Mouse (Mus musculus): ENCODE measurements around the gene Skida1. TPM values are rescaled to one million over a fixed set of nuclear protein-coding genes. Genes with fewer than 3 reads are reported as not detected.

The Skida1 gene
- total RNA-seq, 2 experiments from 2014 or later = 0.32 to 0.54 TPM

GRCm38 (mm10) chr2:18015581-18015980 is 33.3 kb downstream of the Skida1 start:
- no peak for DNase-seq

GRCm38 (mm10) chr2:18012866-18013265 is 36.0 kb downstream of the Skida1 start:
- no peak for DNase-seq

GRCm38 (mm10) chr2:18011226-18011625 is 37.6 kb downstream of the Skida1 start:
- no peak for DNase-seq

- no peak for DNase-seq
These were observed 43.7 kb downstream of the Skida1 start for GRCm38 (mm10) chr2:18005137-18005536.

- no peak for DNase-seq
These were observed 44.6 kb downstream of the Skida1 start for GRCm38 (mm10) chr2:18004286-18004685.

GRCm38 (mm10) chr2:18002306-18002705 is 46.5 kb downstream of the Skida1 start:
- no peak for DNase-seq

GRCm38 (mm10) chr2:17996858-17997257 is 52.0 kb downstream of the Skida1 start, which contains the start of gene H2al2a:
TSS of gene H2al2a (minus strand) at chr2:17996958.
- DNase-seq = no peak

Small RNA genes within 50 kb of the gene (microRNA-seq; reads per million reads assigned to microRNA genes)
- gene Mir7655 (ENCODE audit: borderline replicate concordance in 2 of 2) = 0 to 0.53 reads per million in 2 experiments

Other genes starting within 250 kb of the Skida1 start
- gene H2al2a, start 52.1 kb downstream of the Skida1 start, total RNA-seq (2021) = not detected
- gene A930004D18Rik, start 11.3 kb downstream of the Skida1 start, total RNA-seq (2021) = 1 to 10 TPM in 1 of 2 experiments, under 1 TPM in 1; 0.20 to 1.6 TPM
- gene Mllt10, start 6.2 kb upstream of the Skida1 start, total RNA-seq (2021) = 10 to 100 TPM; 15.1 to 18.5 TPM

Data from gastrocnemius, postnatal 25 days (tissue).